Mouse (Mus musculus) embryonic facial prominence, embryonic 11.5 days (tissue): Measurements from ENCODE around the gene Ghrh. TPM values are rescaled to one million over a fixed set of nuclear protein-coding genes. Genes with fewer than 3 reads are reported as not detected.

Experiments used
- ATAC-seq: fragments of 200-750 bp; cut with Nextera tagmentation; replicated peaks from 2 replicates; pipeline ENCODE4 v1.8.0; 2017; ENCODE audit warnings: low read depth; ENCODE audit not compliant: insufficient number of reproducible peaks, low FRiP score, low TSS enrichment
- DNase-seq: peaks from one replicate; pipeline ENCODE4 v3.0.0-alpha.2; 2015; ENCODE audit warnings: low spot score
- H3K27ac ChIP-seq: fragments of 300-500 bp; sonication (generic); replicated peaks from 2 replicates; pipeline ENCODE4 v1.5.1; 2014; ENCODE audit warnings: mild to moderate bottlenecking, low read depth, low read length, control low read depth
- H3K27me3 ChIP-seq: fragments of 300-500 bp; sonication (generic); 2 replicates; pipeline ENCODE4 v1.6.1; 2014; ENCODE audit warnings: mild to moderate bottlenecking, low read length, moderate library complexity, mixed read lengths; ENCODE audit not compliant: control insufficient read depth, insufficient read depth
- H3K36me3 ChIP-seq: fragments of 300-500 bp; sonication (generic); replicated peaks from 2 replicates; pipeline ENCODE4 v1.6.1; 2014; ENCODE audit warnings: low read depth, mild to moderate bottlenecking, low read length, moderate library complexity, mixed read lengths; ENCODE audit not compliant: control insufficient read depth, insufficient read depth
- H3K4me1 ChIP-seq: fragments of 300-500 bp; sonication (generic); 2 replicates; pipeline ENCODE4 v1.6.1; 2014; ENCODE audit warnings: low read length, mixed read lengths; ENCODE audit not compliant: control insufficient read depth, insufficient read depth
- H3K4me2 ChIP-seq: fragments of 300-500 bp; sonication (generic); 2 replicates; pipeline ENCODE4 v1.6.1; 2014; ENCODE audit warnings: low read depth, mild to moderate bottlenecking, control low read depth, low read length, moderate library complexity
- H3K4me3 ChIP-seq: fragments of 300-500 bp; sonication (generic); 2 replicates; pipeline ENCODE4 v1.5.1; 2014; ENCODE audit warnings: low read depth, low read length, control low read depth
- H3K9ac ChIP-seq: fragments of 300-500 bp; sonication (generic); replicated peaks from 2 replicates; pipeline ENCODE4 v1.6.1; 2014; ENCODE audit warnings: mild to moderate bottlenecking, control low read depth, low read length
- H3K9me3 ChIP-seq: fragments of 300-500 bp; sonication (generic); replicated peaks from 2 replicates; pipeline ENCODE4 v1.6.1; 2016; ENCODE audit warnings: mild to moderate bottlenecking, low read length, inconsistent platforms, mixed read lengths; ENCODE audit not compliant: control insufficient read depth
- WGBS: fragments of 180-500 bp; shearing (Covaris S2); extraction: QIAGEN DNeasy Blood & Tissue Kit; methylation state at CpG from one replicate; pipeline ENCODE4 v1.1.7; 2014; 5-methylcytosine and 5-hydroxymethylcytosine counted together
- polyA plus RNA-seq: library from polyadenylated mRNA; unstranded; fragments of >200 nt; fragmentation: Nextera tagmentation; extraction: Ambion mirVana; gene quantifications from 2 replicates; pipeline ENCODE4 v1.2.1, GENCODE M21; 2014

The Ghrh gene
- polyA plus RNA-seq, 1 experiment from 2014 or later = 2.2 TPM

DNA sequence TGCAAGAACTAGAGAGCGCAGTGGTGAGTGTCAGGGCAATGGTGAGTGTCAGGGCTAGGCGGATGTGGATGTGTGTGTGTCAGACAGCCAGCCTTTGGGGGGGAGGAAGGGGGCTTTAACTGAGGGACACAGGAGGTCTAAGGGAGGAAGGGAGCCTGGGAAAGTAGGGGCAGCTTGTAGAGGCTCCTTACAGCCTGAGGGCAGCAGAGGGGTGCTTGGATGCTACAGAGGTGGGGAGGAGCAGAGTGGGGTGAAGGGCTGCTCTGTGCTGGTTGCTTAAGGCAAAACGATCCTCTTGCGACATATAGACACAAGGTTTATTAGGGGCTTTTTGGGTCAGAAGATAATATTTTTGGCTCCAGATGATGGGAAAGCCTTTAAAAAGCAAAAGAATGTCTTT lies 37.5 kb upstream of the Ghrh start:
- 57% methylated on average over 4 of the region's 4 CpGs for WGBS
- no peaks in the 10 kb centered on the region for H3K27me3 ChIP-seq
- H3K4me2 ChIP-seq = no peak overlapping the region
- no peak overlapping the region for H3K9ac ChIP-seq
- H3K4me1 ChIP-seq = no peaks in the 10 kb centered on the region
- H3K36me3 ChIP-seq = no peaks in the 10 kb centered on the region; the same call in 1 of the 2 replicates
- no peak overlapping the region for H3K27ac ChIP-seq
- no peak for DNase-seq
- no peaks in the 10 kb centered on the region for H3K9me3 ChIP-seq
- no peak for ATAC-seq
- H3K4me3 ChIP-seq = no peak overlapping the region

DNA sequence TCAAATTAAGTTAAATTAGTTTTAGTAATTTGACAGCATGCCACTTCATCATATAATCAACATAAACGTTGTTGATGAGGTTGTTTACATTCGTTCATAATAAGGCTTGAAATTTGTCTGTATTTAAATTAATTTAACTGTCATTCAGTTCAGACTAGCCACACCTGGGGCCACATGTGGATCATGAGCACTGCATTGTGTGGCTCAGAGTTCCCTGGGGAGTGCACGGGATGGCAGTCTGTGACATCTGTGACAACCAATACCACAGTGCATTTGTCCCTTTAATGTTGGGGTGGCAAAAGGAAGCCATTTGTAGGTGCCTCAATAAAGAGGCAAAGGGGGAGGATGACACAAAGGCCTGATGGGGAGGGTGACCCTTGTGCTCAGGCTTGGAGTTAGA lies 29.7 kb upstream of the Ghrh start:
- no peaks in the 10 kb centered on the region for H3K36me3 ChIP-seq
- H3K4me2 ChIP-seq = no peak overlapping the region
- H3K27ac ChIP-seq = no peak overlapping the region
- ATAC-seq (no peak), DNase-seq (no peak)
- WGBS = 53% methylated on average over 3 of the region's 3 CpGs
- no peaks in the 10 kb centered on the region for H3K27me3 ChIP-seq
- H3K9ac ChIP-seq = no peak overlapping the region
- H3K4me1 ChIP-seq = no peaks in the 10 kb centered on the region; the same call in none of the 2 replicates
- no peaks in the 10 kb centered on the region for H3K9me3 ChIP-seq
- no peak overlapping the region for H3K4me3 ChIP-seq

GRCm38 (mm10) chr2:157375794-157376757 lies 28.8 kb upstream of the Ghrh start:
- Histone ChIP-seq H3K36me3 (no peaks in the 10 kb centered on the region), H3K9ac (no peak overlapping the region; the same call in 1 of the 2 replicates), H3K4me1 (no peaks in the 10 kb centered on the region; the same call in none of the 2 replicates), H3K4me2 (no peak overlapping the region), H3K27me3 (no peaks in the 10 kb centered on the region), H3K9me3 (no peaks in the 10 kb centered on the region), H3K4me3 (no peak overlapping the region), H3K27ac (no peak overlapping the region)
- 25% methylated on average over 14 of the region's 14 CpGs for WGBS
- DNase-seq (peak; percentile 43), ATAC-seq (no peak)

DNA sequence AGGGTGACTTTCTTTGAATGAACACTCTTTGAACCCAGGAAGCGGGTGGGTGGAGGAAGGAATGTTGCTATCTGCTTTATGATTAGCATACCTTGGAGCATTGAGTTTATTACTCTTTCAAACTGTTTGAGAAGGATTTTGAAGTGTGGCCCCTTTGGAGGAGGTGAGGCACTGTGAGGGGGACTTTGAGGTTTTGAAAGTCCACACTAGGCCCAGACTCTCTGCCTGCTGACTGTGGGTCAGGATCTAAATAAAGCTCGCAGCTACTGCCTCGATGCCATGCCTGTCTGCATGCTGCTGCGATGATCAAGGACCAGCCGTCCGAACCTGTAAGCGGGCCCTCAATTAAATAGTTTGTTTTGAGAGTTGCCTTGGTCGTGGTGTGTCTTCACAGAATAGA lies 27.7 kb upstream of the Ghrh start:
- DNase-seq = no peak
- no peak for ATAC-seq
- WGBS = 57% methylated on average over 8 of the region's 8 CpGs
- Histone ChIP-seq H3K4me1 (no peaks in the 10 kb centered on the region; the same call in none of the 2 replicates), H3K4me3 (no peak overlapping the region), H3K27ac (no peak overlapping the region), H3K36me3 (no peaks in the 10 kb centered on the region), H3K4me2 (no peak overlapping the region), H3K9ac (no peak overlapping the region), H3K9me3 (no peaks in the 10 kb centered on the region), H3K27me3 (no peaks in the 10 kb centered on the region)

GRCm38 (mm10) chr2:157373681-157374080 lies 26.4 kb upstream of the Ghrh start:
- Histone ChIP-seq H3K4me1 (no peaks in the 10 kb centered on the region; the same call in none of the 2 replicates), H3K9me3 (no peaks in the 10 kb centered on the region), H3K36me3 (no peaks in the 10 kb centered on the region), H3K4me3 (no peak overlapping the region), H3K9ac (no peak overlapping the region), H3K4me2 (no peak overlapping the region), H3K27me3 (no peaks in the 10 kb centered on the region), H3K27ac (no peak overlapping the region)
- DNase-seq (no peak), ATAC-seq (no peak)
- whole genome bisulfite sequencing = 82% methylated on average over 3 of the region's 3 CpGs

GRCm38 (mm10) chr2:157371696-157372095 lies 24.4 kb upstream of the Ghrh start:
- Histone ChIP-seq H3K4me1 (no peaks in the 10 kb centered on the region; the same call in 1 of the 2 replicates), H3K9me3 (no peaks in the 10 kb centered on the region), H3K9ac (no peak overlapping the region), H3K27me3 (no peaks in the 10 kb centered on the region), H3K4me3 (no peak overlapping the region), H3K36me3 (no peaks in the 10 kb centered on the region), H3K4me2 (no peak overlapping the region; the same call in 1 of the 2 replicates), H3K27ac (no peak overlapping the region)
- ATAC-seq (no peak), DNase-seq (no peak)
- 71% methylated on average over 6 of the region's 6 CpGs for WGBS

DNA sequence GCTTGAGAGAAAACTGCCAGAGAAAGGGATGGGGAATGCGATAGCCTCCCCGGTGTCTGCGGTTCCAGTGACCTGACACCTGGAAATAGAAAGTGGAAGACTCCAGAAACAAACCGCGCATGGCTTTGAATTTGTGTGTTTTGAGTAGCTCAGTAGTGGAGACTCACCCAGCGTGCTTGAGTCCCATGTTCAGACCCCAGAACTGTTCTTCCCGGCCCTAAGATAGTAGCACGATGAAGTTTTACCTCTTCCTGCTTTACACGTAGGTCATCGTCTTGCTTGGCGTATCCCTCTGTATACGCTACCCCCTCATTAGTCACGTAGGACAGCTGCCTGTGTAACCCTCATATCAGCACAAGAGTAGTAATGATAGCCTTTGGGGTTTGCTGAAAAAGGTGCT lies 20.7 kb upstream of the Ghrh start:
- Histone ChIP-seq H3K36me3 (no peaks in the 10 kb centered on the region), H3K4me3 (peak overlapping the region; percentile 85), H3K9ac (peak overlapping the region; percentile 96), H3K4me2 (peak overlapping the region; percentile 70), H3K4me1 (no peaks in the 10 kb centered on the region; the same call in 1 of the 2 replicates), H3K27ac (peak overlapping the region; percentile 74), H3K9me3 (no peaks in the 10 kb centered on the region), H3K27me3 (no peaks in the 10 kb centered on the region)
- ATAC-seq = no peak
- DNase-seq = no peak
- 8% methylated on average over 13 of the region's 13 CpGs for WGBS
